Mouse (Mus musculus) gastrocnemius, adult 18-20 months (tissue): Measurements from ENCODE around the gene Ggt6. TPM values are rescaled to one million over a fixed set of nuclear protein-coding genes. Genes with fewer than 3 reads are reported as not detected.
"Not testable (repeated sequence)": the region's sequence is repeated elsewhere in the genome, so short reads cannot be mapped to it uniquely, and the experiment has no call there.

ENCODE experiments used
- DNase-seq: peaks from one replicate; pipeline ENCODE4 v3.0.0; 2021; ENCODE audit warnings: low spot score
- total RNA-seq, 2 experiments: library from RNA; stranded (reverse); gene quantifications; 2 replicates each; pipeline ENCODE4 v1.2.3; 2021

The Ggt6 gene
- total RNA-seq, 2 experiments from 2014 or later = 2.1 to 2.3 TPM

DNA sequence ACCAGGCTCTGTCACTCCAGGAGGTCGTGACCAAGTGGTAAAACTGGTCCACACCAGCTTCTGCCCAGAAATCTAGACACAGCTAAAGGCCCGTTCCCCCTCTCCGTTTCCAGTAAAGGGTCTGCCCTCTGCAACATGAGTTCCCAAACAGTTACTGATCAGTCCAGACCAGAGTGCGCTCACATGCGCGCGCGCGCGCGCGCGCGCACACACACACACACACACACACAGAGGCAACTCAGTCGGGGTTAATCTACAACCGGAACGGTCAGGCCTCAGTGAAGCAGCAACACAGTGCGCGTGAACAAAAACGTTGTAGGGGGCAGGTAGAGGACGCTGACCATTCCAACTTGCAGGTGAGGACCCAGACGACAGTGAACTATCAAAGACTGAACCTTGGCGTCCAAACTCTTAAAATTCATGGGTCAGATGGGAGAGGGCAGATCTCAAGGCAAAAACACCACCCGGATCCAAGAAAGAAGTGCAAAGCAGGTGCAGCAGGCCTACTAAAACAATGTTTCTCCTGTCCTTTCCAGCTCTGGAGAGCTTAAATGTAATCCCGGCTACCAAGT is 24.7 kb upstream of the Ggt6 start:
- no peak for DNase-seq

DNA sequence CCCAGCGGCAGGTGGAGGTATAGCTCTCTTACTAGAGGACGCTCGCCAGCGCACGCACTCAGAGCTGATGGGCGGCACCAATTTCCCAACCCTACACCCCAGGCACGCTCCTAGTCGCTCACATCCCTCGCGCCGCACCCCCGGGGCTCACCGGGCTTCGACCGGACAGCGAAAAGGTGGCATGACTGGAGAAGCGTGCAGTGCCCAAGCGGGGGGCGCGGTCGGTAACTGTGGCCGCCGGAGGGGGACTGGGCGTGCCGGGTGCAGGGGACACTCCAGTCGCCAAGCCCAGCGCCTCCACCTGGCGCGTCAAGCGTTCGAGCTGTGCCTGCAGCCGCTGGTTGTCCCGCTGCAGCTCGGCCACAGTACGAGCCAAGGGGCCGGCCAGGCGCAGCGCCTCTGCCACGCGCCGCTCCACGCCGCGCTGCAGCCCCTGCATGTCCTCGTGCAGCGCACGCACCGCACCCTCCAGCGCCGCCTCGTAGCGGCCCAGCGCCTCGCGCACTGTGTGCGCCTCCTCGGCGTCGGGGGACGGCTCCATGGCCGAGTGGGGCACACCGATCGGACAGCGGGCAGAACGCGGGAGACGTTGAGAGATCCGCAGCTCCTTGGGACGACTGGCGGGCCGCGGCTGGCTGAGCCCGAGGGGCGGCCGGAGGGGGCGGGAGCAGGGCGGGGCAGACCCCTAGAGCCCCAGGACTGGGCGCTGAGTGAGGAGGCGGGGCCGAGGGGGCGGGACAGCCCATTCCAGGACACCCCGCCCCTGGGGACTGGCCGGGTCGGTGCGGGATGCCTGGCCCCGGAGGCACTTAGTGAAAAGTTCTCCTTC is 24.0 kb upstream of the Ggt6 start, which contains the start of gene Smtnl2:
Gene Smtnl2 (minus strand): TSS at position 621 of the 829 bp plus-strand sequence.
- DNase-seq = peak; percentile 93

DNA sequence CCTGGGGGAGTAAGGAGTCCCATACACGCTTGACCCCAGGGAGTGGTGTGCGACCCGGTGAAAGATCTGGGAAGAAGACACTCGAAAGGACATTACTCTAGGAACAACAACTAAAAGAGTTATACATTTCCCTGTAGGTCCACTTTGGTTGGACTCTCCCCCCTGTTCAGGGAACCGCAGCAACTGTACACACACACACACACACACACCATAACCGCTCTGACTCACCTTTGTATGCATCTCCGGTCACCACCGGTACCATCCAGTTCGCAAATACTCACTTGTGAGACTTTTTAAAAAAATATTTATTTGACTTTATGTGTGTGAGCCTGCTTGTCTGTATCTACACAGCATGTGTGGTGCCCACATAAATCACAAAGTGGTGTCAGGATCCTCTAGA is 23.4 kb upstream of the Ggt6 start:
- no peak for DNase-seq

DNA sequence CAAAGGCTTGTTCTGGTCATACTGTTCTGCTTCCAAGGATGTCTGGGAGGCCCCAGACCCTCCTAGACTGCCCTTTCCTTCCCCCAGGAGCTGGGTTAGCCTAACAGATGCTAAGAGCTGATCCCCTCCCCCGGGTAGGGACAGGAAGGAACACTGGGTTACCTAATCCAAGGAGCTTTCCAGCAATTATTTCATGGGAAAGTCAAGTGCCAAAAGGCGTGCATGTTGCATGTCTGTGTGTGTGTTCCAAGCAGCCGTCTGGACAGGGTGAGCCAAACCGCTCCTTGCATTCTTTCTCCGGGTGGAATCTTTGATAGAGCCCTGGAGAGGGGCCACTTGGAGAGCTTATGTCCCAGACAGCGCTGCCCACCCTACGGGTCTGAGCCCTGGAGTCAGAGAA is 22.3 kb upstream of the Ggt6 start:
- peak; percentile 77 for DNase-seq

DNA sequence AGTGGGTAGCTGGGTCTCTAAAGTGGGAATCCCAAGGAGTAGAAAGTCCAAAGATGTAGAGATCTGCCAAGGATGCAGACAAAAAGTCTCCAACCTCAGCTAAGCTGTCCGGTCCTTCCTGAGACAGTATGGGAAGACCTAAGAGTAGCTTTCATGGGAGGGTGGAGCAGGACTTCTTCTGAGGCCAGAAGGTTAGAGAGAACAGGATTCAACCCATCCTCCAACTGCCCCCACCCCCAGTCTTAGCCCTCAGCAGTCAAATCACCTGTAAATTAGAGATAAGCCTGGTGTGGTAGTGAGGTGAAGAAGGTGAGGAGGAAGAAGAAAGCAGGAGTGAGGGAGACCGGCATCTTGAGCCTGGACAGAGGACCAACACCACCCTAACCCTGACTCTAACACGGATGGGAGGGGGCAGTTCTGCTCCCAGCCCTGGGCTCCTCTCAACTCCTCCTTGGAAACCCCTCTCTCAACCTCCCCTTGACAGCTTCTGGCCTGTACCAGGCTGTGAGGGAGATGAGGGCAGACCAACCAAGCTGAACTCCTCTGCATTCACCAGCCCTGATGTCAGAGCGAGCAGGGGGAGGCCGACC is 21.6 kb upstream of the Ggt6 start:
- DNase-seq = no peak

DNA sequence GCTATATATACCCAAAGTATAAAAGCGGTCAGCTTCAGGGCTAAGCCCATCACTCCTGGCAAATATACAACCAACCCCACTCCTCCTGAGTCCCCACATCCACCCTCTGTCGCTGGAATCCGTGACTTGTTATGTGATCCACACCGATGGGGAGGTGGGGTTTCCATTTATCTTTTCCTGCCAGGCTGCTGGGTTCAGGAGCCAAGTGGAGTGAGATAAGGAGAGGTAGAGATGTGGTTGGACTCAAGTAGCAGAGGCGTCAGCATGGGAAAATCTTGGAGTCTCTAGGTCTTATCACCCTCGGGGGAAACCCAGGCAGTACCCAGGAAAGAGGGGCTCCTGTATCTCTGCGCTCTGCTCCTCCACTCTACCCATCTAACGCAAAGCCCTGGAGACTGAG is 20.2 kb upstream of the Ggt6 start:
- no peak for DNase-seq

DNA sequence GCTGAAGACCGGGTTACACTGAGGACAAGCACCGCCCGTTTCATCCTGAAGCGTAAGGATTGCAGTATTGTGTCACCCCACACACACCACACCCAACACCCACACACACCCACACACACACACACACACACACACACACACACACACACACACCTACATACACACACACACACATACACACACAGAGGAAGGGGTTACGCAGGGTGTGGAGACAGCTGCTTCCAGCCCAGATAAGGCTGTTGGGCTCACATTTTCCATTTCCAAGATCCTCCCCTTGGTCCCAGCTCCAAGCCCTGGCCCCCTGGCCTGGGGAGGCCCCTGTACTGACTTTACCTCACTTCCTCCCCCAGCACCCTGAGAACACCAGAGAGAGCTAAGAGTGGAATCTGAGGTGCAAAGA is 18.7 kb upstream of the Ggt6 start:
- DNase-seq = no peak

DNA sequence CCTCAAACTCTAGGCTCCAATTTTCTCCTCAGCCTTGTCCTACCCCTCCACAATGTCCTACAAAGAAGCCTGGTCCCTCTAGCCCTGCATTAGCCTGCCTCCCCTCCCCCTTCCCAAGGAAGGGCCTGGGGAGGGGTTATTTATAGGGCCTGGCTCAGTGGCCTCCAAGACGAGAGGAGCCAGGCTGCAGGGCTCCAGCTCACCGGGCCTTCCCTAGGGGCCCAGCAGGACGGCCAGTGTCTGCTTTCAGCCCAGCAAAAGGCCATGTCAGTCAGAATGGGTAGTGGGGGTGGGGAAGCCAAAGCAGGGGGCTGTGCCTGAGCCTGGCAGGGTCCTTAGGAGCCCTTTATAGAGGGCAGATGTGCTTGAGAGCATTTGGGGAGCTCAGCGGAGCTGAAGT is 17.9 kb upstream of the Ggt6 start:
- DNase-seq = peak; percentile 85

DNA sequence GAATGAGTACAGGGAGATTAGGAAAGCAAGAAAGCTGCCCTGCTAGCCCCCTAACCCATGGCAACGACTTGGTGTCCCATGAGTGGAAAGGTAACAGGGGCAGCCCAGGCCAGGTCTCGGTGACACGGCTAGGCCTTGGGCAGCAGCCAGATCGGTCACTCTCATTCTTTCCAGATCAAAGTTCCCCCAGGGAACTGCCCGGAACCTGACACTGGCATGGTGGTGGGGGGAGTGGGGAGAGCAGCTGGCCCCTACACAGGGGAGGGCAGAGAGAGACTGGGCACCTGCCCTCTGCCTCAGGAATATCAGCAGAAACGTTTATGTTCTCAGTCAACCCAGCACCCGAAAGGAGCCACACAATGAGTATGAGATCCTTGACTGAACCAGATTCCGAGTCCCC is 17.1 kb upstream of the Ggt6 start:
- DNase-seq = peak; percentile 90

DNA sequence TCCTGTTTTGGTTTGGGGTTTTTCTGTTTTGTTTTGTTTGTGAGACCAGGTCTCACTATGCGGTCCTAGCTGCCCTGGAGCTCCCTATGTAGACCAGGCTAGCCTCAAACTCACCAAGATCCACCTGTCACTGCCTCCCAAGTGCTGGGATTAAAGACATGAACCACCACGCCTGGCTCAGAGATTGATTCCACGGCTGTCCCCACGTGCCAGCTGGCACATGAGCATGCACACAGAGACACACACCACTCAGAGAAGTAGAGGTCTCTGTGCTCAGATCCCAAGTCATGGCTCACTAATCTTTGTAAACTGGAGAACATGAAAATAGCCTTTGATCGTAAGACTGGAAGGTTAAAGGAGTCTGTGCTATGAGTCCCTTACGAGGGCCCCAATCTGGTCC is 16.3 kb upstream of the Ggt6 start:
- DNase-seq = no peak

DNA sequence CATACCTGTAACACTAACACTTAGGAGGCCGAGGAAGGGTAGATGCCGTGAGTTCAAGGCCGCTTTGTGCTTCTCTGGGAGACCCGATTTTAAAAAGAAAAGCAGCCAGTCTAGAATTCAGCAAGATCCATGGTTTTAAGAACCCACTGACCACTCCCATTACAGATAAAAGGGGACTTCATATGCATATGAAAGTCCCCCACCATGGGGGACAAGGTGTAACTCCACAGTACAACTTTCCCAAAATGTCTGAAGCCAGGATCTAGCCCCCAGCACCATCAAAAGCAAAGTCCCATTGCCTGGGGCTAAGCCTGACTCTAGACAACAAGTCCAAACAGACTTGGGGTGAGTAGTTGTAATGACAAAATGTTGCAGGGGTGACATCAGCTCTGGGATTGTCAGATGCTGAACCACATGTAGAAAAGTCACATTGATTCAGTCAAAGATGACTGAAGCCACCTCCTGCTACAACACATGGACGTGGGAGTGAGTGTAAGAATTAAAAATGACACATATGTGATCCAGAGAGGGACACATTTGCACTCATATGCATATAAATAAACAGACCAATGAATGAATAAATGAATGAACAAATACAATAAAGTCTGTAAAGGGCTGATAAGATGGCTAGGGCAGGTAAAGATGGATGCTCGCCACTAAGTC is 14.7 kb upstream of the Ggt6 start:
- DNase-seq = no peak

DNA sequence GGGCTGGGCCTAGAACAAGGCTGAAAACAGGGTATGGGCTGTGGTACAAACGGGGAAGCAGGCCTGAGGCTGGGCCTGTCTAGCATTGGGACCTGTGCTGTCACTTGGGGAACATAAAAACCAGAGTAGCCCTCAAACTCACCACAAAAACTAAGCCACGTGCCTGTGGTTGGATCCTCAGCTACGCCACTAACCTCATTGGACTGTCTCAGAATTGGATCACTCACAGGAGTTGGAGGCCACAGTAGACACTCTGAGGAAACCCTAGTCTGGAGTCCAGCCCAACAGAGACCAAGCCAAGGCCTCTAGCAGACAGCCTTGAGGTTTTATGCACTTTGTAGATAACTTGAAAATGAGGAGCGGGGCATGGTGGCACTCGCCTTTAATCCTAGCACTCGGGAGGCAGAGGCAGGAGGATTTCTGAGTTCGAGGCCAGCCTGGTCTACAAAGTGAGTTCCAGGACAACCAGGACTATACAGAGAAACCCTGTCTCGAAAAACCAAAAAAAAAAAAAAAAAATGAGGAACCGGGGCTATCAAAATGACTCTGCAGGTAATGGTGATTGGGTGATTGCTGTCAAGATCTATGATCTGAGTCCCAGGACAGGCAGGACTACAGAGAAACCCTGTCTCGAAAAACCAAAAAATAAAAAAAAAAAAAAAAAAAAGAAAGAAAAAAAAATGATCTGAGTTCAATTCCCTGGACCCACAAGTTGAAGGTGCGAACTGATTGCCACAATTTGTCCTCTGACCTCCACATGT is 13.6 kb upstream of the Ggt6 start:
- no peak for DNase-seq

DNA sequence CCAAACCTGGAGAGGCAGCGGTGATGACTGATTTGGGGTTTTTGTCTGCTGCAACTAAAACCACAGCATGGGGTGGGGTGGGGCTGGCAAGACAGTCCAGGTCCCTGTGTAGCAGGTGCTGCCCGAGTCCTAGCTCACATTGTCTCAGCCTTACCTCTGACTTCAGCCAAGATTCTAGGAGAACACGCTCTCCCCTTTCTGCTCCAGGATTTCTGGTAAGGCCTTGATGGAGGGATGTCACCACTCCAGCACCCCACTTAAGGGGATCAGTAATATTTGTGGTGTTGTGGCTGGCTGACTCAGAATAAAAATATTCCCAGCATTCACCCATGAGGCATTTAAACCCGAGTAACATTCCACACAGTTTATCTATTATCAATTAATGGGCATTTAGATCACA is 11.6 kb upstream of the Ggt6 start:
- no peak for DNase-seq

DNA sequence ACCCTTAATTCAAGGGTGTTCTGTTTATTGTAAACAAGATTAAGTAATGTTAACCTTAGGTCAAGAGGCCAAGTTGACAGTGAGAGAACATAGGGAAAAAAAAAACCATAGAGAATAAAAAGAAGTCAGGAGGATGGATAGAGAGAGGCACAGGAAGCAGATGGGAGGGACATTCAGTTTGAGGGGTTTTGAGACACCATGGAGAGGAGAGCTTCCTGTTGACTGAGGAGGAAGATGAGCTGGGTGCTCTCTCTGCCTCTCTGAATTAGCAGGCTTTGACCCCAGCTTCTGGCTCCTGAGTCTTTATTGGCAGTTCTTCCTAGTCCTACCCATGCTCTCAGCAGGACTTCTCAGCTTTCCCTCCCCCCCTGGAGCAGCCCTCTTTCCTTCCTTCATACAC is 10.1 kb upstream of the Ggt6 start:
- DNase-seq = no peak

DNA sequence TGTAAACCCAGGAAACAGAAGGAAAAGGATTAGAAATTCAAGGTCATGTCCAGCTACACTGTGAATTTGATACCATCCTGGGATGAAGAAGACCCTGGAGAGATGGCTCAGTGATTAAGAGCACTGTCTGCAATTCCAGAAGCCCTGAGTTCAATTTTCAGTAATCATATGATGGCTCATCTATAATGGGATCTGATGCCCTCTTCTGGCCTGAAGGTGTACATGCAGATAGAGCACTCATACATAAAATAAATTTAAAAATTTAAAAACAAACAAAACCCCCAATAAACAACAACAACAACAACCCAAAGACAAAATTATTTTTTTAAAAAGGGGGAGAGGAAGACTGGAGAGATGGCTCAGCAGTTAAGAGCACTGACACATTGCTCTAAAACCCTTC is 8.4 kb upstream of the Ggt6 start:
- DNase-seq = no peak

DNA sequence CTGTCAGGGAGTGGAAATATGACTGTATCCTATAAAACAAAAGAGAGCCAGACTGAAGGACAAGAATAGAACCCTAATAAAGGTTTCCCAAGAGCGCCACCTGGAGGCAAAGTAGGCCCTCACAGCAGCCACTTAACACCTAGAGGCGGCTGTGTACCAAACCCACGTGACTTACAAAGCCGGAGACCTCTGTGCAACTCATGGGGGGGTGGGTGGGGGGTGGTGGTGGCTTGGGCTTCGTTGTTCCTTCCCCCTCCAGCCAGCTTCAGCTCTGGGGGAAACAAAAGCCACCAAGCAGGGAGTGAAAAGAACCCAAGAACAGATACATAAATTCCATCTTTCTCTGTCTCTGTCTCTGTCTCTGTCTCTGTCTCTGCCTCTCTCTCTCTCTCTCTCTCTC is 6.6 kb upstream of the Ggt6 start:
- DNase-seq = peak; percentile 92

DNA sequence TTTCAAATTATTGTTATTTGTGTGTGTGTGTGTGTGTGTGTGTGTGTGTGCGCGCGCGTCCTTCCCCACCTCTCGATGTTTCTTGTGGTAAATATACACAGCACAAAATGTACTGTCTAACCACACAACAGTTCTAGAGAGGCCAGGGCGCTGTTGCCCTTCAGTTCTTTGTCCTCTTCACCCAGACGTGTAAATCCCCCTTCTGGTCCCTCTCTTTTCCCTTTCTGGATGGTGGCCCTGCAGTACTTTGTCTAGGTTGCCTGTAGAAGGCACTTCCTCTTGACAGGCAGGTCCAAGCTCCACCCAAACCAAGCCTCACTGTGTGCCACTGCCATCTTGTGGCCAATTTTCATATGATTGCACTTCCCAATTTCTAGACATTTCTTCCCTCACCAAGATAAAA is 6.0 kb upstream of the Ggt6 start:
- peak; percentile 90 for DNase-seq

DNA sequence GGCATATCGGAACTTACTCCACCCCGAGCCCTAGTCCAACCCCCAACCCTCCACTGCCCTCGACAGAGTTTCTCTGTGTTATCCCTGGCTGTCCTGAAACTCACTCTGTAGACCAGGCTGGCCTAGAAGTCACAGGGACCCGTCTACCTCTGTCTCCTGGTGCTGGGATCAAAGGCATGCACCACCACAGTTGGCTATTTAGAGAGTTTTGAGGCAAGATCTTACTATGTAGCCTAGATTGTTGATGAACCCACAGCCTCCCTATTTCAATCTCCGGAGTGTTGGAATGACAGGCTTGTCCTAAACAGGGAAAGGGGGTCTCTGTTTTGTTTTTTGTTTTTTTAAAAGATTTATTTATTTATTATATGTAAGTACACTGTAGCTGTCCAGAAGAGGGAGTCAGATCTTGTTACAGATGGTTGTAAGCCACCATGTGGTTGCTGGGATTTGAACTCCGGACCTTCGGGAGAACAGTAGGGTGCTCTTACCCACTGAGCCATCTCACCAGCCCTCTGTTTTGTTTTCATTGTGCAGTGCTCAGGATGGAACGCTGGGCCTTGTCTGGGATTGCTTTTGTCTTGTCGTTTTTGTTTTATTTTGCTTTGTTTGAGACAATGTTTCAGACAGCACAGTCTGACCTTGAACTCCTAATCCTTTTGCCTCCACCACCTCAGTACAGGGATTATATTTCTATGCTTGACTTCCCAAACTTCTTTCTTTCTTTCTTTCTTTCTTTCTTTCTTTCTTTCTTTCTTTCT is 4.8 kb upstream of the Ggt6 start:
- not testable (repeated sequence) for DNase-seq

DNA sequence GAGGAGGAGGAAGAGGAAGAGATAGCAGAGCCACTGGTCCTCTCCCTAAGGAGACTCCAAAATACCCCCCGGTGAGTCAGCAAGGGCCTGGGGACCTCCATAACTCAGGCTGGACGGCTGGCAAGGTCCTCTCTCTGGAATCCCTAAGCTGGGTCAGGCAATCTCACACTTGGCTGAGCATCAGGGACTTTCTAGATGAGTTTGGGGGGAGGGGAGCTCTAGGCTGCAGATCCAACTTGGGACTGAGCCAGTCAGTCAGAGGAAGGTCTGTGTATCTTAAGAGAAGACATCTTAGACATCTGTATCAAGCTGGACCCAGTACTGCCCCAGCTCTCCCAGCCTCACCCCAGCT is 344 bp downstream of the Ggt6 start:
- peak; percentile 73 for DNase-seq

DNA sequence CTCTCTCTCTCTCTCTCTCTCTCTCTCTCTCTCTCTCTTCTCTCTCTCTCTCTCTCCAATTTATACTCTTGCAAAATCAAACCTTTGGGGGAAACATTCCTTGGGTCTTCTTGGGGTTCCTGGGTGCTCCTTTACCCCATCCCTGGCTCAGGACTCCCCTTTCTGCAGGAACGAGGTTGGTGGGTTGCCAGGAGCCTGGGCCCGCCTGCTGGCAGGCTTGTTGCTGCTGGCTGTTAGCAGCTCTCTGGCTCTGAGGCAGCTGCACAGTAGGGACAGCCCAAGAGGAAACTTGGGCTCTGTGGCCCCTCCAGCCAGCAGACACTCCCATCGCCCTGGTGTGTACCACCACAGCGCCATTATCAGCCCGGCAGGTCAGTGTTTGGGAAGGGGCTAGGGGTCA is 945 bp downstream of the Ggt6 start:
- peak; percentile 61 for DNase-seq
